Mouse (Mus musculus) lung, embryonic 16.5 days (tissue): ENCODE results near the gene Aplp2. TPM values are rescaled to one million over a fixed set of nuclear protein-coding genes. Genes with fewer than 3 reads are reported as not detected.

Experiments used
- ATAC-seq: fragments of 200-750 bp; cut with Nextera tagmentation; 2 replicates; pipeline ENCODE4 v1.8.0; 2017; ENCODE audit warnings: low read depth, mild to moderate bottlenecking, moderate library complexity
- H3K27ac ChIP-seq: fragments of 300-500 bp; sonication (generic); 2 replicates; pipeline ENCODE4 v1.5.1; 2014; ENCODE audit warnings: mild to moderate bottlenecking, control low read depth, low read length
- H3K27me3 ChIP-seq: fragments of 300-500 bp; sonication (generic); 2 replicates; pipeline ENCODE4 v1.6.1; 2014; ENCODE audit warnings: low read depth, low read length, mixed read lengths; ENCODE audit not compliant: control insufficient read depth, insufficient read depth
- H3K36me3 ChIP-seq: fragments of 300-500 bp; sonication (generic); 2 replicates; pipeline ENCODE4 v1.6.1; 2014; ENCODE audit warnings: low read length; ENCODE audit not compliant: control insufficient read depth, insufficient read depth
- H3K4me1 ChIP-seq: fragments of 300-500 bp; sonication (generic); replicated peaks from 2 replicates; pipeline ENCODE4 v1.6.1; 2014; ENCODE audit warnings: low read length, mixed read lengths; ENCODE audit not compliant: control insufficient read depth, insufficient read depth
- H3K4me2 ChIP-seq: fragments of 300-500 bp; sonication (generic); 2 replicates; pipeline ENCODE4 v1.6.1; 2014; ENCODE audit warnings: low read depth, low read length, control low read depth
- H3K4me3 ChIP-seq: fragments of 300-500 bp; sonication (generic); 2 replicates; pipeline ENCODE4 v1.5.1; 2014; ENCODE audit warnings: mild to moderate bottlenecking, low read length, control low read depth
- H3K9ac ChIP-seq: fragments of 300-500 bp; sonication (generic); 2 replicates; pipeline ENCODE4 v1.6.1; 2014; ENCODE audit warnings: low read length, control low read depth
- H3K9me3 ChIP-seq: fragments of 300-500 bp; sonication (generic); 2 replicates; pipeline ENCODE4 v1.6.1; 2016; ENCODE audit warnings: low read length; ENCODE audit not compliant: control insufficient read depth
- WGBS: fragments of 180-500 bp; shearing (Covaris S2); extraction: QIAGEN DNeasy Blood & Tissue Kit; methylation state at CpG from one replicate; pipeline ENCODE4 v1.1.7; 2014; 5-methylcytosine and 5-hydroxymethylcytosine counted together
- polyA plus RNA-seq: library from polyadenylated mRNA; unstranded; fragments of >200 nt; fragmentation: Nextera tagmentation; extraction: Ambion mirVana; gene quantifications from 2 replicates; pipeline ENCODE4 v1.2.1, GENCODE M21; 2015

Gene Aplp2
- polyA plus RNA-seq, 1 experiment from 2014 or later, result 518 TPM

- no peak overlapping the region for H3K4me2 ChIP-seq
- no peaks in the 10 kb centered on the region for H3K9me3 ChIP-seq
- no peaks in the 10 kb centered on the region for H3K36me3 ChIP-seq
- H3K27me3 ChIP-seq, result peaks cover 32% of the 10 kb centered on the region
- ATAC-seq, result no peak
- no peak overlapping the region for H3K27ac ChIP-seq
- peaks cover 15% of the 10 kb centered on the region for H3K4me1 ChIP-seq
- H3K4me3 ChIP-seq, result no peak overlapping the region
- WGBS, result 60% methylated on average over 12 of the region's 12 CpGs
- H3K9ac ChIP-seq, result no peak overlapping the region
These were observed 83.6 kb downstream of the Aplp2 start for GRCm38 (mm10) chr9:31127876-31128465.

DNA sequence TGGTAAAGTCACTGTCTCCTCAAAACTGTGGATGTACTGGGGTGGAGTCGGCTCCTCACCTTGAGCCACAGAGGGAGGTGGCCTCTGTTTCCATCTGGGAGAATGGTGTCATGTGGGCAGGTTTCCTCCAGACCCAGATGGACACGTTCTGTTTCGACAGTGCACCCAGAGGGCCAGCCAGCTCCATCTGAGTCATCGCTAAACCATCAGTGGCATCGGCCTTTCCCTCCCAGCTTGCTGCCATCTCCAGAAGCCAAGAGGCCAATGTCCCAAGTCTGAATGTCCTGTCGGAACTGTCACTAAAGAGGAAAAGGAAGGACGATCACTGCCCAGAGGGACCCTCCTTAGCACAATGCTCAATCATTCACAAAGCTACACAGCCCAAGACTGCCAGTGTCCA is 85.5 kb downstream of the Aplp2 start:
- Histone ChIP-seq H3K4me2 (no peak overlapping the region), H3K36me3 (no peaks in the 10 kb centered on the region), H3K27me3 (peaks cover 14% of the 10 kb centered on the region; the same call in 1 of the 2 replicates), H3K9me3 (no peaks in the 10 kb centered on the region), H3K4me1 (peaks cover 12% of the 10 kb centered on the region), H3K27ac (no peak overlapping the region), H3K9ac (no peak overlapping the region), H3K4me3 (no peak overlapping the region)
- no peak for ATAC-seq
- WGBS, result 87% methylated on average over 7 of the region's 7 CpGs

DNA sequence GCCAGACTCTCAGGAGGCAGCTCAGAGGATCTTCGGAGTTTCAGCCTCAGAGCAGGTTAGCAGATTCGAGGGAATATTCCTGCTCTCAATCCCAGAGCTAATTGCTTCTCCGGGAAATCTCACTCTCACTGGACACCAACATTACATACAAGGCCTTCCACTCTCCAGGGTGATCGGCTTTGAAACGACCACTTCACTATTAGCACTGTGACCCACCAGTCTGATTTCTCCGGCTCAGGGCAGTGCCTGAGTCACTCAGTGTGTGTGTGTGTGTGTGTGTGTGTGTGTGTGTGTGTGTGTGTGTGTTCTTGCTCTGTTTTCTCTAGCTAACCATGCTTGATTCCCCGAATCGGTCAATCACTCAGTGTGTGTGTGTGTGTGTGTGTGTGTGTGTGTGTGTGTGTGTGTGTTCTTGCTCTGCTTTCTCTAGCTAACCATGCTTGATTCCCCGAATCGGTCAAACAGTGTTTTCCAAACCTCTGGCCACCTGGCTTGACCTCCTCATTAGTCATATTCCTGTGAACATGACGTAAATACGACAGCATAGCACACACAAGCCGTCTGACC is 89.1 kb downstream of the Aplp2 start:
- H3K4me3 ChIP-seq, result no peak overlapping the region
- H3K4me1 ChIP-seq, result peaks cover 19% of the 10 kb centered on the region
- ATAC-seq, result no peak
- H3K9ac ChIP-seq, result no peak overlapping the region
- 52% methylated on average over 13 of the region's 13 CpGs for WGBS
- no peaks in the 10 kb centered on the region for H3K36me3 ChIP-seq
- no peaks in the 10 kb centered on the region for H3K9me3 ChIP-seq
- no peaks in the 10 kb centered on the region for H3K27me3 ChIP-seq
- H3K27ac ChIP-seq, result no peak overlapping the region
- H3K4me2 ChIP-seq, result no peak overlapping the region

DNA sequence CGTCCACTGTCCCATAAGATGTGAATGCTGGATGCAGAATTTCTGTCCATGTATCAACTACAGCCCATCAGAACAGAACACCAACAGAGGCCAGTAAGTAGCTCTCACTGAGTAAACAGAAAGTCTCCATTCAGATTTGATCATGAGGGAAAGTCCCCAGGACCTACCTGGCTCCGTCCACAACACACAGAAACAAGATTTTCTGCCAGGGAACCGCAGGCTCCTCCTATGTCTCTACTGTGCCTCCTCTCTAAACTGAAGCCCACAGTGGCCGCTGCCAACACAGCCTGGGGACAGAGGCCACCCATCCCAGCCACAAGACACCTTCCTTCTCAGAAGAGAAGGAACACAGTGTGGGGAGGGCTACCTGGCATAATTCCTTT is 91.1 kb downstream of the Aplp2 start:
- peak; percentile 36 for ATAC-seq
- Histone ChIP-seq H3K4me1 (peaks cover 19% of the 10 kb centered on the region), H3K4me2 (peak overlapping the region; percentile 32), H3K4me3 (no peak overlapping the region), H3K36me3 (no peaks in the 10 kb centered on the region), H3K27me3 (no peaks in the 10 kb centered on the region), H3K27ac (peak overlapping the region; percentile 81), H3K9me3 (no peaks in the 10 kb centered on the region), H3K9ac (no peak overlapping the region)
- 50% methylated on average over 4 of the region's 4 CpGs for WGBS

- H3K27ac ChIP-seq, result peak overlapping the region; percentile 81
- peak; percentile 70 for ATAC-seq
- H3K36me3 ChIP-seq, result no peaks in the 10 kb centered on the region
- H3K4me1 ChIP-seq, result peaks cover 19% of the 10 kb centered on the region
- no peaks in the 10 kb centered on the region for H3K27me3 ChIP-seq
- no peak overlapping the region for H3K9ac ChIP-seq
- 38% methylated on average over 11 of the region's 11 CpGs for WGBS
- no peak overlapping the region for H3K4me3 ChIP-seq
- peak overlapping the region; percentile 32 for H3K4me2 ChIP-seq
- no peaks in the 10 kb centered on the region for H3K9me3 ChIP-seq
These were observed 91.6 kb downstream of the Aplp2 start for GRCm38 (mm10) chr9:31119882-31120532.

DNA sequence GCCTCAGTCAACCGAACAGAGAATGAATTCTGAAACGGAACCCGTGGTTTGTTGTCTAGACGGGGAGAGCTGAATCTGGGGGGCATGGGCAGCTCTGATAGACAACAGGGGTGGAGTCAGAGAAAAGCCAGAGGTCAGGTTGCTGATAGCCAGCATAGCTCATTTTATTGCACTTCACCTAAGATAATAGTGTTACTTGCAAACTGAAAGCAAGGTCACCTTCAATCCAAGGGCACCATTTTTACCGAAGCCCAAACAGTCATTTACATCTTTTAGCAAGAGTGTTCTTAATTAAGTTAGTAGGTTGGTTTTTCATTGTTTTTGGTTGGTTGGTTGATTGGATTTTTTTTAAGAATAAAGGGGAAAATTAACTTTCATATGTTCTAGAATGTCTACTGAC is 92.2 kb downstream of the Aplp2 start:
- Histone ChIP-seq H3K4me3 (no peak overlapping the region), H3K9me3 (no peaks in the 10 kb centered on the region), H3K9ac (no peak overlapping the region), H3K36me3 (no peaks in the 10 kb centered on the region), H3K27me3 (no peaks in the 10 kb centered on the region), H3K4me1 (peaks cover 19% of the 10 kb centered on the region), H3K27ac (no peak overlapping the region), H3K4me2 (no peak overlapping the region)
- WGBS, result 67% methylated on average over 5 of the region's 5 CpGs
- no peak for ATAC-seq

- peak; percentile 89 for ATAC-seq
- H3K4me2 ChIP-seq, result no peak overlapping the region
- H3K9me3 ChIP-seq, result no peaks in the 10 kb centered on the region
- WGBS, result 20% methylated on average over 11 of the region's 11 CpGs
- H3K27ac ChIP-seq, result no peak overlapping the region
- no peaks in the 10 kb centered on the region for H3K27me3 ChIP-seq
- no peak overlapping the region for H3K9ac ChIP-seq
- H3K36me3 ChIP-seq, result no peaks in the 10 kb centered on the region
- peaks cover 19% of the 10 kb centered on the region for H3K4me1 ChIP-seq
- H3K4me3 ChIP-seq, result no peak overlapping the region
These were observed 92.9 kb downstream of the Aplp2 start for GRCm38 (mm10) chr9:31118520-31119298.

DNA sequence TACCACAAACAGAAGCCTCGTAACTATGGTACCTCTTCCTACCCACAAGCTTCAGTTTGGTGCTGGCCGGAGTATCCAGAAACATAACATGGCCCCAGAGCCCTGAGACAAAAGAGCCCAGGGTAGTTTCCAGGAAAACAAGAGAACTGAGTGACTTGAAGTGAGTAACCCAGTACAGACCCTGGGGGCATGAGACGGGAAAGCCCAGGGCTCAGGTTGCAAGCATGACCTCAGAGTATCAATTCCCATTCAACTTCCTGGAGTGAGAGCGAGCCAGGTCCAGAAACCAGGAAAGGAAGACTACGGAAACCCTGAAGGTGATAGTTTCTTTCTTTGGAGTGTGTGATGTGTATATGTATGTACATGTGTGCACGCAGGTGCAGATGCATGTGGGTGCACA is 94.1 kb downstream of the Aplp2 start:
- WGBS, result 77% methylated on average over 6 of the region's 6 CpGs
- Histone ChIP-seq H3K36me3 (no peaks in the 10 kb centered on the region), H3K9ac (no peak overlapping the region), H3K27me3 (no peaks in the 10 kb centered on the region), H3K4me2 (no peak overlapping the region), H3K4me1 (peaks cover 19% of the 10 kb centered on the region), H3K9me3 (no peaks in the 10 kb centered on the region), H3K4me3 (no peak overlapping the region), H3K27ac (no peak overlapping the region)
- ATAC-seq, result no peak

- no peaks in the 10 kb centered on the region for H3K9me3 ChIP-seq
- H3K36me3 ChIP-seq, result no peaks in the 10 kb centered on the region
- no peak overlapping the region for H3K4me2 ChIP-seq
- 85% methylated on average over 11 of the region's 11 CpGs for WGBS
- ATAC-seq, result no peak
- H3K27me3 ChIP-seq, result no peaks in the 10 kb centered on the region
- no peak overlapping the region for H3K9ac ChIP-seq
- no peak overlapping the region for H3K4me3 ChIP-seq
- no peak overlapping the region for H3K27ac ChIP-seq
- peaks cover 19% of the 10 kb centered on the region for H3K4me1 ChIP-seq
These were observed 94.5 kb downstream of the Aplp2 start for GRCm38 (mm10) chr9:31117088-31117487.
